Mouse (Mus musculus): ENCODE measurements around the gene Eya3. TPM values are rescaled to one million over a fixed set of nuclear protein-coding genes. Genes with fewer than 3 reads are reported as not detected.

The Eya3 gene
- total RNA-seq, 2 experiments from 2014 or later: 11.2 to 15.5 TPM

- intact Hi-C loops (cut with DNase I): no loop called here
- Histone ChIP-seq H3K4me3 (no peak overlapping the region), H3K27ac (peak overlapping the region; percentile 51; the same call in 1 of the 2 replicates)
- DNase-seq: no peak
- no peak for TF ChIP-seq CTCF (IDR thresholded peaks at IDR 0.05)
Observed at GRCm38 (mm10) chr4:132617873-132618272, 20.9 kb upstream of the Eya3 start.

- intact Hi-C loops (cut with DNase I): no loop called here
- DNase-seq: no peak
- TF ChIP-seq CTCF (IDR thresholded peaks at IDR 0.05): no peak
- peak overlapping the region; percentile 46 for H3K27ac ChIP-seq
- H3K4me3 ChIP-seq: no peak overlapping the region
Observed at GRCm38 (mm10) chr4:132618850-132619375, 19.9 kb upstream of the Eya3 start.

DNA sequence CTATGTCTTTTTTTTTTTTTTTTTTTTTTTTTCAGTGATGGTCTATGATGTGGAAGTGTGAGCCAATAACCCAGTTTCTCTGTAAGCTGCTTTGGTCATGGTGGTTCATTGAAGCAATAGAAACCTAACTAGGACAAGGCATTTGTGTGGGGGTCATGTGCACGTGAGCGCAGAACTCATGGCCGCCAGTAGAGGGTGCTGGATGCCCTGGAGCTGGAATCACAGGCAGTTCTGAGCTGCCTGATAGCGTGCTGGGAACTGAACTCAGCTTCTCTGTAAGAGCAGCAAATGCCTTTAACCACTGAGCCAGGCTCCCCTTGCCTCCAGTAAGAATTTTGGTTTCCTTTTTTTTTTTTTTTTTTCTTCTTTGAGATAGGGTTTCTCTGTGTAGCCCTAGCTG lies 18.7 kb upstream of the Eya3 start:
- intact Hi-C loops (cut with DNase I): no loop called here
- Histone ChIP-seq H3K4me3 (no peak overlapping the region), H3K27ac (no peak overlapping the region)
- DNase-seq: no peak
- no peak for TF ChIP-seq CTCF (IDR thresholded peaks at IDR 0.05)

GRCm38 (mm10) chr4:132621287-132622068 lies 17.3 kb upstream of the Eya3 start:
- Histone ChIP-seq H3K27ac (no peak overlapping the region), H3K4me3 (no peak overlapping the region)
- intact Hi-C loops (cut with DNase I): no loop called here
- no peak for DNase-seq
- no peak for TF ChIP-seq CTCF (IDR thresholded peaks at IDR 0.05)

- no peak overlapping the region for H3K4me3 ChIP-seq
- intact Hi-C loops (cut with DNase I): no loop called here
- TF ChIP-seq CTCF (IDR thresholded peaks at IDR 0.05): no peak
- no peak for DNase-seq
- H3K27ac ChIP-seq: no peak overlapping the region
Observed at GRCm38 (mm10) chr4:132624034-132624657, 14.6 kb upstream of the Eya3 start.

DNA sequence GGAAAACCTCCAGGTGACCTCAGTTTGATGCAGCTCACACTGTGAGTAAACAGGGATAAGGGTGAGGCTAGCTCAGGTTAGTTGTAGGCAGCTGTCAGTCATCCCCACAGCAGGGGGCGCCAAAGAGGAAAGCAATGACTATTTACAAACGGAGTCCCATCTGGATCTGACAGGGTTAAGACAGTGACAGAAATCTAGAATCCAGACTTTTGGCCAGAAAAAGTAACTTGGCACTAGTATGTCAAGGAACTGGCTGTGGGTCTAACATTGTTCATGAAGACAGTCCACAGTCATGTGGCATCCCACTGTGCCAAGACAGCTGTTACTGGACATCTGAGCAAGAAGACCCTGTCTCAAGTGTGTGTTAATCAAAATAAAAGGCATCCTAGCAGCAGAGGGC lies 10.0 kb upstream of the Eya3 start:
- intact Hi-C loops (cut with DNase I): no loop called here
- peak; percentile 56 for TF ChIP-seq CTCF (IDR thresholded peaks at IDR 0.05)
- no peak overlapping the region for H3K27ac ChIP-seq
- DNase-seq: peak; percentile 53
- H3K4me3 ChIP-seq: no peak overlapping the region

DNA sequence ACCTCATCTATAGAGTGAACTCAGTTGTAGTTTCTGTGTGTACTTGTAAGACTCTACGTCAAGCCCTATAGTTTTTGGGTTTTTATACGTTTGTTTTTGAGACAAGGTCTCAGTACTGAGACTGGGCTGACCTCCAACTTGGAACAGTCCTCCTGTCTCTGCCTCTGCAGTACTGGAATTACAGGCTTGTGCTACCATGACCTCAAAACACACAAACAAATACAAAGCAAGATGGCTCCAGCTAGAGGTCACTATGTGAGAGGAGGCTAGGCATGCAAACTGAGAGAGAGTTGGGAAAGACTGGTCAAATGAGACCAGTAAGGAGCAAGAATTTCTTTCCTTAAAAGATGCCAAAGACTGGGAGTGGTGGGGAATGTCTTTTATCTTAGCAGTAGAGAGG lies 2.8 kb upstream of the Eya3 start:
- intact Hi-C loops (cut with DNase I): loop anchor here (1.0 kb wide), 1 partner anchor 90 kb away; no protein-coding TSS in a partner anchor
- no peak for DNase-seq
- no peak overlapping the region; the same call in 1 of the 2 replicates for H3K27ac ChIP-seq
- TF ChIP-seq CTCF (IDR thresholded peaks at IDR 0.05): no peak
- no peak overlapping the region for H3K4me3 ChIP-seq

DNA sequence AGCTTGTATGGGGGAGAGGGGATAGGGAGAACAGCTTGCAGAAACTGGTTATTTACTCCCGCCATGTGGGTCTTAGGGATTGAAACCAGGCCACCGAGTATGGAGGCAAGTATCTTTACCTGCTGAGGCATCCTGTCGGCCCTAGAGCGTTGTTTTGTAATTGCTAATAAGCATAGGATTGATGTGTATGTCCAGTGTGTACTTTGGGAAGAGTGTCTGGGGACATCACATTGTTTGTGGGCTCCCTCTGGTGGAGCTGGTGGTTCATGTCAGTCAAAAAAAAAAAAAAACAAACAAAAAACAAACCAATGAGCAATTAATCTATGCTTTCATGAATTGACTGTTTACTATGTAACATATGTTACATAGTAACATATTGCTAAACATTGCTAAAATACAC lies 2.2 kb upstream of the Eya3 start:
- Histone ChIP-seq H3K27ac (no peak overlapping the region), H3K4me3 (no peak overlapping the region)
- peak; percentile 28 for DNase-seq
- peak; percentile 68 for TF ChIP-seq CTCF (IDR thresholded peaks at IDR 0.05)
- intact Hi-C loops (cut with DNase I): loop anchor here (1.0 kb wide), 1 partner anchor 90 kb away; no protein-coding TSS in a partner anchor

- peak overlapping the region; percentile 100 for H3K4me3 ChIP-seq
- intact Hi-C loops (cut with DNase I): no loop called here
- no peak for DNase-seq
- no peak for TF ChIP-seq CTCF (IDR thresholded peaks at IDR 0.05)
- peak overlapping the region; percentile 96 for H3K27ac ChIP-seq
Observed at GRCm38 (mm10) chr4:132639191-132639713, 465 bp downstream of the Eya3 start.

DNA sequence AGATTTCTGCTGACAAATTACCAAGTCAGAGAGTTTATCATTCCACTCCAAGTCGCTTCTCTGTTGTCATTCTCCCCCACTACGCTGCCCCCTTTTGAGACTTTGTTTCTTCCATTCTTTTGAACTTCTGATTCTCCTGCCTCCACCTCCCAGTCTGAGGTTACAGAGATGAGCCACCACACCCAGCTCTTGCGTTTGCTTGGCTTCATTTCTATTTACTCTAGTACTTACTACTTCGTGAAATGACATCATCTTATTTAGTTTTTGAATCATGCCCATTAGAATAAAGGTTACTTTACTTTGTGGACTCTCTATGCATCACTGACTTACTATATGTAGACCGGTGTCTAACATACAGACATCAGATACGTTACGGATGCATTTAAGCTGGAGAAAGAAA lies 8.7 kb downstream of the Eya3 start:
- no peak for TF ChIP-seq CTCF (IDR thresholded peaks at IDR 0.05)
- Histone ChIP-seq H3K27ac (no peak overlapping the region), H3K4me3 (no peak overlapping the region)
- intact Hi-C loops (cut with DNase I): no loop called here
- no peak for DNase-seq

DNA sequence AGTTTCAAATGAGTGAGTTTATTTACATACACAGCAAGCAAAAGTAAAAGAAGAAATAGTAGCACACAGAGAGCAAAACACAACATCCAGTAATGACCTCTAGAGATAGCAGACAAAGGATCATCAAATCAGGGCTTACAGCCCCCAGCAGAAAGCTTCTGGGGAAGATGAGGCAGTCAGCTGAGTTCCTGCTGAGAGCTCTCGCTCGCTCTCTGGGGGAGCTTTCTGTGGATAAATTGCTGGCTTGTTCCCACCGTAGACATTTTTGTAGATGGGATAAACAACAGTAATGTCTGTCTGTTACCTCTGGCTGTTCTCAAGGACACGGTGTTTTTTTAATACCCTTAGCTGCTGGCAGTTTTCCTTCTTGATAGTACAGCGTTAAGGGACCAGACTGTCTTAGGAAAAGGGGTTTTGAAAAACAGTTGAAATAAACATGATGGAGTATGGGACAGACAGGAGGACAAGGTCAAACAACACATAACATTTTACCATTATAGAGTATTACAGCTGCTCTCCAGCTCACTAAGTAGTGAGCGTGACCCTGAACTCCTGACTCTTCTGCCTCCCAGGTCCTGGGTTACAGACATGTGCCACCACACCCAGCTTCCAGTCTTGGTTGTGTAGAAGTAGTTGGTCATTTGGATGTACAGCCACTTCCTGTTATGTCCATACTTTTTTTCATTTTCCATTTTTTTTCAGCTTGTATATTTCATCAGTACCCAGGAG lies 10.6 kb downstream of the Eya3 start:
- TF ChIP-seq CTCF (IDR thresholded peaks at IDR 0.05): no peak
- Histone ChIP-seq H3K27ac (peak overlapping the region; percentile 6; the same call in 1 of the 2 replicates), H3K4me3 (no peak overlapping the region)
- DNase-seq: no peak
- intact Hi-C loops (cut with DNase I): no loop called here

- TF ChIP-seq CTCF (IDR thresholded peaks at IDR 0.05): no peak
- peak overlapping the region; percentile 23; the same call in 1 of the 2 replicates for H3K4me3 ChIP-seq
- peak overlapping the region; percentile 65 for H3K27ac ChIP-seq
- DNase-seq: peak; percentile 58
- intact Hi-C loops (cut with DNase I): no loop called here
Observed at GRCm38 (mm10) chr4:132652842-132653241, 14.1 kb downstream of the Eya3 start.
